Mouse (Mus musculus) lung, adult 10 weeks (tissue): Measurements from ENCODE around the gene Mansc1. TPM values are rescaled to one million over a fixed set of nuclear protein-coding genes. Genes with fewer than 3 reads are reported as not detected.

Experiments used
- polyA plus RNA-seq: library from polyadenylated mRNA; stranded (reverse); fragments of 350-450 nt; fragmentation: Illumina TruSeq; extraction: RNeasy Lipid Tissue Mini Kit (QIAGEN cat#74804); gene quantifications from one replicate; pipeline ENCODE4 v1.2.3, GENCODE M21; 2014; ENCODE audit warnings: low read depth, low replicate concordance; ENCODE audit not compliant: insufficient read depth

Gene Mansc1
- 5.3 TPM for polyA plus RNA-seq

GRCm38 (mm10) chr6:134631947-134632687 lies at the start of gene Mansc1:
Gene Mansc1, minus strand, starts transcription at chr6:134632488.

GRCm38 (mm10) chr6:134639210-134639609 lies 6.9 kb upstream of the Mansc1 start, which contains the start of gene Borcs5:
Gene Borcs5, plus strand, starts transcription at chr6:134639510.

GRCm38 (mm10) chr6:134566818-134567485 lies 65.3 kb downstream of the Mansc1 start, which contains the start of gene Lrp6:
Gene Lrp6, minus strand, starts transcription at chr6:134566965.

Other genes starting within 250 kb of the Mansc1 start
- 3.4 TPM for gene Bcl2l14, start 236.2 kb downstream of the Mansc1 start, polyA plus RNA-seq
- gene Lrp6, start 65.5 kb downstream of the Mansc1 start, polyA plus RNA-seq = 17.7 TPM
- gene Borcs5, start 7.0 kb upstream of the Mansc1 start, polyA plus RNA-seq = 9.7 TPM
- 16.1 TPM for gene Dusp16, start 160.1 kb upstream of the Mansc1 start, polyA plus RNA-seq
- 21.3 TPM for gene Crebl2, start 197.7 kb upstream of the Mansc1 start, polyA plus RNA-seq